ENCODE assay signal across 8 mouse cellular contexts in the genomic region with DNA sequence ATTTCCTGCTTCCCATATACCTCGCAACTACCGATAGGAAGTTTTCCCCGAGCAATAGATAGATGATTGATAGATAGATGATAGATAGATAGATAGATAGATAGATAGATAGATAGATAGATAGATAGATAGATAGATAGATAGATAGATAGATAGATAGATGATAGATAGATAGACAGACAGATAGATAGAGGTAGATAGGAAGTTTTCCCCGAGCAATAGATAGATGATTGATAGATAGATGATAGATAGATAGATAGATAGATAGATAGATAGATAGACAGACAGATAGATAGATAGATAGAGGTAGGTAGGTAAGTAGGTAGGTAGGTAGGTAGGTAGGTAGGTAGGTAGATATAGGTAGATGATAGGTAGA. TPM values are rescaled to one million over a fixed set of nuclear protein-coding genes. Genes with fewer than 3 reads are reported as not detected.
A peak's percentile ranks its signal among the peaks of the same experiment; 100 is the strongest.
DNase-seq lines count a peak whose midpoint lies in the region; ATAC-seq and TF ChIP-seq lines count a peak whose summit lies in the region.
"Not testable (repeated sequence)": the region's sequence is repeated elsewhere in the genome, so short reads cannot be mapped to it uniquely, and the experiment has no call there.

No protein-coding gene starts in this region.

- H3K27ac ChIP-seq in ES-Bruce4 (ENCODE audit: insufficient read depth, low read length); embryonic facial prominence, embryonic 14.5 days (replicated peaks; ENCODE audit: low read depth, low read length); hindbrain, embryonic 14.5 days; kidney, postnatal 0 days; liver, embryonic 14.5 days; midbrain, embryonic 12.5 days (replicated peaks); small intestine, adult 2 months (ENCODE audit: insufficient read depth, low read depth, low read length): not testable (repeated sequence)
- peak overlapping the region; percentile 82; the same call in 1 of the 2 replicates for H3K27ac ChIP-seq in heart, adult 2 months

- TF ChIP-seq CTCF in ES-Bruce4 (IDR thresholded peaks at IDR 0.05; ENCODE audit: low read depth, low read length); heart, adult 2 months (IDR thresholded peaks at IDR 0.05); kidney, postnatal 0 days (IDR thresholded peaks at IDR 0.05; ENCODE audit: low read depth); liver, embryonic 14.5 days (IDR thresholded peaks at IDR 0.05; ENCODE audit: low read depth); small intestine, adult 2 months (IDR thresholded peaks at IDR 0.05; ENCODE audit: extremely low read depth, insufficient read length, insufficient replicate concordance, low read depth, low read length): not testable (repeated sequence)

- H3K4me1 ChIP-seq in ES-Bruce4 (ENCODE audit: control insufficient read depth, insufficient read depth, low read length); embryonic facial prominence, embryonic 14.5 days (ENCODE audit: control insufficient read depth, insufficient read depth, low read length); heart, adult 2 months (ENCODE audit: control insufficient read depth, insufficient read depth, low read length); kidney, postnatal 0 days (replicated peaks; ENCODE audit: insufficient read depth, low read length); liver, embryonic 14.5 days (replicated peaks; ENCODE audit: control insufficient read depth in 2 of 2, insufficient read depth in 2 of 2, low read length in 1 of 2); small intestine, adult 2 months (ENCODE audit: control insufficient read depth, insufficient read depth, insufficient read length, low read length): not testable (repeated sequence)
- H3K4me1 ChIP-seq in hindbrain, embryonic 14.5 days (replicated peaks; ENCODE audit: control insufficient read depth, insufficient read depth, low read length) = peaks cover 10% of the 10 kb centered on the region
- H3K4me1 ChIP-seq in midbrain, embryonic 12.5 days = peaks cover 10% of the 10 kb centered on the region

- TF ChIP-seq EP300 in ES-Bruce4 (IDR thresholded peaks at IDR 0.05; ENCODE audit: insufficient read depth, low read depth, low read length); heart, adult 2 months (IDR thresholded peaks at IDR 0.05; ENCODE audit: insufficient read depth, low read depth, low read length); liver, embryonic 14.5 days (IDR thresholded peaks at IDR 0.05; ENCODE audit: low read depth): not testable (repeated sequence)

- not testable (repeated sequence) for TF ChIP-seq POLR2A in ES-Bruce4 (IDR thresholded peaks at IDR 0.05; ENCODE audit: insufficient read depth, low read length); heart, adult 2 months (IDR thresholded peaks at IDR 0.05; ENCODE audit: insufficient read depth, low read depth, low read length); small intestine, adult 2 months (IDR thresholded peaks at IDR 0.05; ENCODE audit: low read depth, low read length)

- not testable (repeated sequence) for DNase-seq in embryonic facial prominence, embryonic 14.5 days (ENCODE audit: low spot score); heart, adult 2 months; hindbrain, embryonic 14.5 days (ENCODE audit: low spot score); kidney, postnatal 0 days (ENCODE audit: low spot score); liver, embryonic 14.5 days (ENCODE audit: low read depth in 3 of 3, low spot score in 3 of 3)

- H3K79me2 ChIP-seq in heart, adult 2 months (replicated peaks; ENCODE audit: control insufficient read depth, insufficient read depth, low read length) = not testable (repeated sequence)

- H3K27me3 ChIP-seq in ES-Bruce4 (ENCODE audit: control insufficient read depth, insufficient read depth, low read length, poor library complexity, severe bottlenecking); embryonic facial prominence, embryonic 14.5 days (replicated peaks; ENCODE audit: control insufficient read depth, insufficient read depth, low read length); heart, adult 2 months (ENCODE audit: control insufficient read depth, insufficient read depth, low read length); kidney, postnatal 0 days (ENCODE audit: insufficient read depth, low read length); liver, embryonic 14.5 days (ENCODE audit: control insufficient read depth, insufficient read depth, low read length); small intestine, adult 2 months (ENCODE audit: control insufficient read depth, insufficient read depth, low read length): not testable (repeated sequence)
- H3K27me3 ChIP-seq in hindbrain, embryonic 14.5 days (ENCODE audit: control insufficient read depth, insufficient read depth, low read length) = peaks cover 17% of the 10 kb centered on the region
- H3K27me3 ChIP-seq in midbrain, embryonic 12.5 days = peaks cover 17% of the 10 kb centered on the region

- H3K36me3 ChIP-seq in ES-Bruce4 (ENCODE audit: control insufficient read depth, insufficient read depth, low read length, poor library complexity, severe bottlenecking); embryonic facial prominence, embryonic 14.5 days (ENCODE audit: control insufficient read depth, insufficient read depth, low read length); heart, adult 2 months (ENCODE audit: control insufficient read depth, insufficient read depth, low read length); hindbrain, embryonic 14.5 days (replicated peaks; ENCODE audit: control insufficient read depth, insufficient read depth); kidney, postnatal 0 days (ENCODE audit: insufficient read depth, low read length); liver, embryonic 14.5 days (replicated peaks; ENCODE audit: control insufficient read depth, insufficient read depth, low read depth); midbrain, embryonic 12.5 days; small intestine, adult 2 months (ENCODE audit: control insufficient read depth, insufficient read depth, low read length): not testable (repeated sequence)

- not testable (repeated sequence) for ATAC-seq in embryonic facial prominence, embryonic 14.5 days (ENCODE audit: low read depth); hindbrain, embryonic 14.5 days (ENCODE audit: low FRiP score); kidney, postnatal 0 days (replicated peaks; ENCODE audit: low FRiP score, low read depth); liver, embryonic 14.5 days (ENCODE audit: insufficient read depth); midbrain, embryonic 12.5 days (ENCODE audit: low FRiP score, low read depth)

- not testable (repeated sequence) for H3K4me3 ChIP-seq in ES-Bruce4 (ENCODE audit: low read depth, low read length)
- H3K4me3 ChIP-seq in embryonic facial prominence, embryonic 14.5 days (ENCODE audit: low read depth, low read length) = peak overlapping the region; percentile 94
- peak overlapping the region; percentile 78 for H3K4me3 ChIP-seq in heart, adult 2 months
- peak overlapping the region; percentile 82 for H3K4me3 ChIP-seq in hindbrain, embryonic 14.5 days (replicated peaks; ENCODE audit: low read length)
- peak overlapping the region; percentile 93 for H3K4me3 ChIP-seq in kidney, postnatal 0 days (replicated peaks; ENCODE audit: low read depth, low read length)
- H3K4me3 ChIP-seq in liver, embryonic 14.5 days (ENCODE audit: insufficient read depth in 1 of 2, low read depth in 2 of 2, low read length in 2 of 2) = peak overlapping the region; percentile 95 to 97
- H3K4me3 ChIP-seq in midbrain, embryonic 12.5 days = peak overlapping the region; percentile 94
- H3K4me3 ChIP-seq in small intestine, adult 2 months (ENCODE audit: low read depth, low read length) = peak overlapping the region; percentile 99

- WGBS in embryonic facial prominence, embryonic 14.5 days = 20% methylated on average over 4 of the region's 4 CpGs
- WGBS in heart, adult 2 months = 14% methylated on average over 4 of the region's 4 CpGs
- 19% methylated on average over 4 of the region's 4 CpGs for WGBS in hindbrain, embryonic 14.5 days
- 19% methylated on average over 4 of the region's 4 CpGs for whole genome bisulfite sequencing in kidney, postnatal 0 days
- 6% methylated on average over 4 of the region's 4 CpGs for WGBS in liver, embryonic 14.5 days (ENCODE audit: insufficient replicate concordance)
- WGBS in midbrain, embryonic 12.5 days = 24% methylated on average over 4 of the region's 4 CpGs
- WGBS in small intestine, adult 2 months = 12% methylated on average over 4 of the region's 4 CpGs

- intact Hi-C loops in heart, adult 2 months (cut with DNase I) = not testable (repeated sequence)

- H3K9me3 ChIP-seq in ES-Bruce4 (replicated peaks; ENCODE audit: control insufficient read depth, insufficient read depth, low read length, poor library complexity, severe bottlenecking); embryonic facial prominence, embryonic 14.5 days (ENCODE audit: control insufficient read depth, low read length); hindbrain, embryonic 14.5 days (ENCODE audit: control insufficient read depth, low read length); kidney, postnatal 0 days (replicated peaks; ENCODE audit: low read length); liver, embryonic 14.5 days (ENCODE audit: control insufficient read depth, low read length); midbrain, embryonic 12.5 days: not testable (repeated sequence)

- H3K4me2 ChIP-seq in embryonic facial prominence, embryonic 14.5 days (ENCODE audit: low read depth, low read length) = peak overlapping the region; percentile 81
- H3K4me2 ChIP-seq in hindbrain, embryonic 14.5 days (replicated peaks) = peak overlapping the region; percentile 65
- H3K4me2 ChIP-seq in kidney, postnatal 0 days (ENCODE audit: low read length) = peak overlapping the region; percentile 77
- peak overlapping the region; percentile 89 for H3K4me2 ChIP-seq in liver, embryonic 14.5 days (ENCODE audit: low read depth)
- peak overlapping the region; percentile 79 for H3K4me2 ChIP-seq in midbrain, embryonic 12.5 days (replicated peaks)

- peak overlapping the region; percentile 94 for H3K9ac ChIP-seq in ES-Bruce4 (ENCODE audit: low read depth, poor library complexity, severe bottlenecking)
- peak overlapping the region; percentile 92 for H3K9ac ChIP-seq in embryonic facial prominence, embryonic 14.5 days (ENCODE audit: low read depth, low read length)
- not testable (repeated sequence) for H3K9ac ChIP-seq in heart, adult 2 months (ENCODE audit: low read depth, low read length); liver, embryonic 14.5 days (replicated peaks); midbrain, embryonic 12.5 days (replicated peaks)
- H3K9ac ChIP-seq in hindbrain, embryonic 14.5 days = 0 out of 2 replicates have a peak overlapping the region, but pooled peaks have one; percentile 79
- H3K9ac ChIP-seq in kidney, postnatal 0 days (ENCODE audit: low read depth, low read length) = peak overlapping the region; percentile 92; the same call in 1 of the 2 replicates

RNA-seq across cellular contexts. Expression of a gene that starts 0.2 kb away (rescaled TPM):
- polyA plus RNA-seq in ES-Bruce4 (2011; ENCODE audit: insufficient read depth, insufficient read length, low read depth, missing spikeins) = 20.7 and 22.6 TPM in 2 replicates
- 14.1 and 14.2 TPM in 2 replicates for polyA plus RNA-seq in embryonic facial prominence, embryonic 14.5 days (2014; fragmentation: Nextera tagmentation; extraction: Ambion mirVana)
- total RNA-seq in heart, adult 2 months (2021) = 10 to 100 TPM; 14.7 TPM
- 1.7 and 4.0 TPM in 2 replicates for polyA plus RNA-seq in heart, adult 2 months (2012; rRNA removed)
- 10.6 and 11.0 TPM in 2 replicates for polyA plus RNA-seq in hindbrain, embryonic 14.5 days (2014; fragmentation: Nextera tagmentation; extraction: Ambion mirVana)
- 12.3 and 12.7 TPM in 2 replicates for polyA plus RNA-seq in kidney, postnatal 0 days (2015; fragmentation: Nextera tagmentation; extraction: Ambion mirVana)
- polyA plus RNA-seq in liver, embryonic 14.5 days (2012; rRNA removed) = 2.3 and 3.2 TPM in 2 replicates
- polyA plus RNA-seq in liver, embryonic 14.5 days (2014; fragmentation: Nextera tagmentation; extraction: Ambion mirVana) = 7.2 and 7.7 TPM in 2 replicates
- polyA plus RNA-seq in midbrain, embryonic 12.5 days (2016; fragmentation: Nextera tagmentation; extraction: Ambion mirVana) = 13.9 and 14.1 TPM in 2 replicates
- 0.56 and 1.5 TPM in 2 replicates for polyA plus RNA-seq in small intestine, adult 2 months (2012; rRNA removed)
